20 mouse cellular contexts compared by ENCODE assay signal in genomic region chr2:17935916-17936315, GRCm38 (mm10).
"Had no signal": no experiment of that assay in that cellular context is flagged by ENCODE, and none has a peak within 500 bp of the region (broad histone marks: within the 10 kb centered on the region; RNA-seq: fewer than 3 reads in every experiment).

No protein-coding gene starts in this region.

- H3K27me3 ChIP-seq: kidney, embryonic 15.5 days; limb, embryonic 13.5 days; liver, embryonic 13.5 days; midbrain, embryonic 12.5 days; midbrain, embryonic 15.5 days; neural tube, embryonic 13.5 days had no signal

- H3K9ac ChIP-seq: kidney, embryonic 15.5 days; limb, embryonic 13.5 days; liver, embryonic 13.5 days; midbrain, embryonic 12.5 days; midbrain, embryonic 15.5 days; neural tube, embryonic 13.5 days had no signal

- H3K4me3 ChIP-seq: kidney, embryonic 15.5 days; limb, embryonic 13.5 days; liver, embryonic 13.5 days; midbrain, embryonic 12.5 days; midbrain, embryonic 15.5 days; myocyte; neural tube, embryonic 13.5 days had no signal

- H3K27ac ChIP-seq: kidney, embryonic 15.5 days; limb, embryonic 13.5 days; liver, embryonic 13.5 days; midbrain, embryonic 12.5 days; midbrain, embryonic 15.5 days; neural tube, embryonic 13.5 days had no signal

- H3K9me3 ChIP-seq: kidney, embryonic 15.5 days; liver, embryonic 13.5 days; midbrain, embryonic 12.5 days; midbrain, embryonic 15.5 days had no signal

- ATAC-seq: midbrain, embryonic 15.5 days had no signal

- DNase-seq: kidney, adult 8-10 months; kidney, postnatal 10 days; kidney, postnatal 36 days; left cerebral cortex, postnatal 4 days; liver, embryonic 13.5 days; lung, adult 2 months; lung, postnatal 14 days; lung, postnatal 4 days; retina, postnatal 1 day; right cerebral cortex, postnatal 25 days; spleen, adult 18-20 months; thymus, adult 2 months; thymus, postnatal 14 days; thymus, postnatal 4 days had no signal

- H3K36me3 ChIP-seq: kidney, embryonic 15.5 days; limb, embryonic 13.5 days; liver, embryonic 13.5 days; midbrain, embryonic 12.5 days; midbrain, embryonic 15.5 days; neural tube, embryonic 13.5 days had no signal

- H3K4me1 ChIP-seq: liver, embryonic 13.5 days had no signal

- H3K4me2 ChIP-seq: kidney, embryonic 15.5 days; limb, embryonic 13.5 days; liver, embryonic 13.5 days; midbrain, embryonic 12.5 days; midbrain, embryonic 15.5 days; neural tube, embryonic 13.5 days had no signal
